Mouse (Mus musculus): ENCODE results near the gene Nenf. TPM values are rescaled to one million over a fixed set of nuclear protein-coding genes. Genes with fewer than 3 reads are reported as not detected.

Gene Nenf
- 1 to 10 TPM; 6.2 to 7.0 TPM for total RNA-seq (2023)

GRCm38 (mm10) chr1:191317591-191318196 lies at the start of gene Nenf:
Nenf (minus strand) TSS chr1:191318194.

GRCm38 (mm10) chr1:191325726-191326232 lies 7.8 kb upstream of the Nenf start, which contains the start of gene Tmem206:
Tmem206 (plus strand) TSS chr1:191325912.

Other genes starting within 250 kb of the Nenf start
- 1 to 10 TPM; 2.4 to 4.7 TPM for gene Batf3, start 220.3 kb downstream of the Nenf start, total RNA-seq (2023)
- 10 to 100 TPM; 19.5 to 33.2 TPM for gene Fam71a, start 153.4 kb downstream of the Nenf start, total RNA-seq (2023)
- gene Atf3, start 100.2 kb downstream of the Nenf start, total RNA-seq (2023): 100 to 1,000 TPM; 294 to 313 TPM
- 1 to 10 TPM; 4.0 to 4.3 TPM for gene Tmem206, start 7.7 kb upstream of the Nenf start, total RNA-seq (2023)
- 100 to 1,000 TPM; 305 to 324 TPM for gene Ppp2r5a, start 85.1 kb upstream of the Nenf start, total RNA-seq (2023)

Measured in neutrophil, adult 83 days (primary cell).